Mouse (Mus musculus): Measurements from ENCODE around the gene Pcx. TPM values are rescaled to one million over a fixed set of nuclear protein-coding genes. Genes with fewer than 3 reads are reported as not detected.

Pcx gene
- polyA plus RNA-seq, 1 experiment from 2014 or later, result 28.9 TPM

DNA sequence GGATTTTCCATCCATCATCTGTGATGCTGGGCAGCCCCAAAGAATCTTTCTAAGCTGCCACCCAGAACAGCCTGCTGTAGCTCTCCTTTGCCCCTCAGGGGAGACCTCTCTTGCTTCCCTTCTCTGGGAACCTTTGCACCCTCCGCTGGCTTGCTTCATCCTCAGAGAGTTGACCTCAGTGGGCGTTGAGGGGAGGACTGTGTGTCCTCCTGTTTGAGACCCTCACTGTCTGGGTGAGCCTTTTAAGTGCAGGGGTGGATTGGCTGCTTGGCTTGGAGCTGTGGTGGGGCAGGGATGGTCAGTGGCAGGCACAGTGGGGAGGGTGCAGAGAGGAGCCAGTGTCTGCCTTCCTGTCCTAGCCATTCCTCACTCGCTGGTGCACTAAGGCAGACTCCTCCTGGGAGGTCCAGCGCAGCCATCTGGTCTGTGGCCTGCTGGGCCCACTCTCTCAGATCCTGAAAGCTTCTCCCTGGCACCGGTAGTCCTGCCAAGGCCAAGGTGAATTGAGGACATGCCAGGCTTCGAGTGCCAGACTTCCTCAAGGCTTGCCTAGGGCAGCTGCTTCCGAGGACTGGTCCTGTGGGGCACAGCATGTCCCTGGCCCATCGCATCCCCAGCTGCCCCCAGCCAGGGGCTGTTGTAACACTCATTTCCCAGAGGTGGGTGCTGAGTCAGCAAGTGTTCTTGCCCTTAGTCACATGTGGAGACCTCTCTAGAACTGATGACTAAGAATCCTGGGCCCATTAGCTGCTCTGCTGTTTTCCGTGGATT lies 17.6 kb upstream of the Pcx start:
- ATAC-seq (ENCODE audit: low FRiP score, low TSS enrichment) (no peak), DNase-seq (ENCODE audit: low spot score) (no peak)
- WGBS, result 56% methylated on average over 9 of the region's 9 CpGs
- no peak overlapping the region for H3K4me3 ChIP-seq (ENCODE audit: low read depth, low read length)
- H3K9me3 ChIP-seq (ENCODE audit: control insufficient read depth, low read length), result no peaks in the 10 kb centered on the region
- peak overlapping the region; percentile 14; the same call in 1 of the 2 replicates for H3K9ac ChIP-seq (ENCODE audit: low read length)
- H3K4me1 ChIP-seq (replicated peaks; ENCODE audit: control insufficient read depth, insufficient read depth), result peaks cover 2% of the 10 kb centered on the region; the same call in 1 of the 2 replicates
- no peak overlapping the region for H3K27ac ChIP-seq (replicated peaks)
- TF ChIP-seq CTCF (IDR thresholded peaks at IDR 0.05; ENCODE audit: low read depth) (no peak), EP300 (optimal IDR thresholded peaks at IDR 0.05) (no peak)
- H3K36me3 ChIP-seq (ENCODE audit: control insufficient read depth, insufficient read depth, low read length), result no peaks in the 10 kb centered on the region
- no peak overlapping the region for H3K4me2 ChIP-seq (replicated peaks; ENCODE audit: low read depth)
- no peaks in the 10 kb centered on the region for H3K27me3 ChIP-seq (ENCODE audit: control insufficient read depth, insufficient read depth, low read length)

- Histone ChIP-seq H3K27me3 (ENCODE audit: control insufficient read depth, insufficient read depth, low read length) (no peaks in the 10 kb centered on the region), H3K4me1 (replicated peaks; ENCODE audit: control insufficient read depth, insufficient read depth) (no peaks in the 10 kb centered on the region), H3K4me3 (ENCODE audit: low read depth, low read length) (no peak overlapping the region), H3K9me3 (ENCODE audit: control insufficient read depth, low read length) (no peaks in the 10 kb centered on the region), H3K9ac (ENCODE audit: low read length) (no peak overlapping the region), H3K27ac (replicated peaks) (no peak overlapping the region), H3K36me3 (ENCODE audit: control insufficient read depth, insufficient read depth, low read length) (no peaks in the 10 kb centered on the region), H3K4me2 (replicated peaks; ENCODE audit: low read depth) (no peak overlapping the region)
- ATAC-seq (ENCODE audit: low FRiP score, low TSS enrichment), result no peak
- TF ChIP-seq EP300 (optimal IDR thresholded peaks at IDR 0.05) (no peak), CTCF (IDR thresholded peaks at IDR 0.05; ENCODE audit: low read depth) (no peak)
- DNase-seq (ENCODE audit: low spot score), result no peak
- 82% methylated on average over 7 of the region's 7 CpGs for WGBS
These were observed 15.6 kb upstream of the Pcx start for GRCm38 (mm10) chr19:4494707-4495106.

DNA sequence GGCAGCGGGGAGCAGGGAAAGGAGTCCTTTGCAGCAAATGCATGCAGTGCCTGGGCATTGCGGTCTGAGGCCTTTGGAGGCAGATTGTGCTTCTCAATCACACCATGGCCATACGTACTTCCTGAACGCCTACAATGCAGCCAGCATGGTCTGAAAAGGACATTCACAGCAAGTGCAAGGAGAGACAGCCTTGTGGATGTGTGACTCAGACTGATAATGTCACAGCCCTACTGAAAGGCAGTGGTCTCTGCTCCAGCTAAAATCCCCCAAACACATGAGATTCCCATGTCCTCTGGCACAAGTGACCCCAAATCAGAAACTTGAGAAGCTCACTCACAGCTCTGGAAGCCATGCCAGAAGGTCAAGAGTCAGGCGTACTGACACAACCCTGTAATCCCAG lies 14.5 kb upstream of the Pcx start:
- 82% methylated on average over 5 of the region's 5 CpGs for WGBS
- DNase-seq (ENCODE audit: low spot score), result no peak
- no peak for ATAC-seq (ENCODE audit: low FRiP score, low TSS enrichment)
- Histone ChIP-seq H3K27me3 (ENCODE audit: control insufficient read depth, insufficient read depth, low read length) (no peaks in the 10 kb centered on the region), H3K27ac (replicated peaks) (no peak overlapping the region), H3K4me2 (replicated peaks; ENCODE audit: low read depth) (no peak overlapping the region), H3K9me3 (ENCODE audit: control insufficient read depth, low read length) (no peaks in the 10 kb centered on the region), H3K36me3 (ENCODE audit: control insufficient read depth, insufficient read depth, low read length) (no peaks in the 10 kb centered on the region), H3K4me3 (ENCODE audit: low read depth, low read length) (no peak overlapping the region), H3K4me1 (replicated peaks; ENCODE audit: control insufficient read depth, insufficient read depth) (no peaks in the 10 kb centered on the region), H3K9ac (ENCODE audit: low read length) (no peak overlapping the region)
- TF ChIP-seq CTCF (IDR thresholded peaks at IDR 0.05; ENCODE audit: low read depth) (no peak), EP300 (optimal IDR thresholded peaks at IDR 0.05) (no peak)

DNA sequence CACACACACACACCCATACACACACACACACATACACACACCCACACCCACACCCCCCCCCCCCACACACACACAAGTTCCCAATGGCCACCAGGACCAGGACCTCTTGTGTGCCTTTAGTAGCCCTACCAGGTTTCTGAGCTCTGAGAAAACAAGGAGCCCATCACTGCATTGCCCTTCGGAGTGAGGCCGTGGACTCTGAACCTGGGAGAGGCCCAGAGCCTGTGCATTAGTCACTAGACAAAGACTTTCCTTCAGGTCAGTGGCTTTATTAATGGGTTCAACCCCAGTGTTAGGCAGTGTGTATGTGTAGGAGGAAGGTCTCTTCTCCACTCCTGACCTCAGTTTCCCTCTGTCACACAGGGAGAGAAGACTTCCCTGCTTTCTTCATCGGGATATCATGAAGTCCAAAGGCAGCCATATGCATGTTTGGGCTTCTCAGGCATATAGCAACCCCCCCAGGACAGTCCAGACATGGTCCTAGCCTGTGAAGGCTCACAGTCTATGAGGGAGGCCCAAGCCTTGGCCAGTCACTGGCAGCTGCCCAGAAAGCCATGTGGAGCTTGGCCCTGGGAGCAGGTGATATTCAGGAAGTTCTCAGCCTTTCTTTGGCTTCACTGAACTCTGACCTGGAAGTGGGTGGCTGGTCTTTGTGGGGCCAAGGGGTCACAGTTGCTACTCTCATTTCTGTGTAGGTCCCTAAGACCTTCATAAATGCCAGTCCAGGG lies 13.6 kb upstream of the Pcx start:
- WGBS, result 77% methylated on average over 3 of the region's 3 CpGs
- Histone ChIP-seq H3K4me2 (replicated peaks; ENCODE audit: low read depth) (no peak overlapping the region), H3K9me3 (ENCODE audit: control insufficient read depth, low read length) (no peaks in the 10 kb centered on the region), H3K36me3 (ENCODE audit: control insufficient read depth, insufficient read depth, low read length) (no peaks in the 10 kb centered on the region), H3K4me1 (replicated peaks; ENCODE audit: control insufficient read depth, insufficient read depth) (no peaks in the 10 kb centered on the region), H3K27me3 (ENCODE audit: control insufficient read depth, insufficient read depth, low read length) (no peaks in the 10 kb centered on the region), H3K4me3 (ENCODE audit: low read depth, low read length) (no peak overlapping the region), H3K27ac (replicated peaks) (peak overlapping the region; percentile 76), H3K9ac (ENCODE audit: low read length) (no peak overlapping the region)
- no peak for TF ChIP-seq EP300 (optimal IDR thresholded peaks at IDR 0.05)
- no peak for TF ChIP-seq CTCF (IDR thresholded peaks at IDR 0.05; ENCODE audit: low read depth)
- peak; percentile 77 for DNase-seq (ENCODE audit: low spot score)
- ATAC-seq (ENCODE audit: low FRiP score, low TSS enrichment), result peak; percentile 89

DNA sequence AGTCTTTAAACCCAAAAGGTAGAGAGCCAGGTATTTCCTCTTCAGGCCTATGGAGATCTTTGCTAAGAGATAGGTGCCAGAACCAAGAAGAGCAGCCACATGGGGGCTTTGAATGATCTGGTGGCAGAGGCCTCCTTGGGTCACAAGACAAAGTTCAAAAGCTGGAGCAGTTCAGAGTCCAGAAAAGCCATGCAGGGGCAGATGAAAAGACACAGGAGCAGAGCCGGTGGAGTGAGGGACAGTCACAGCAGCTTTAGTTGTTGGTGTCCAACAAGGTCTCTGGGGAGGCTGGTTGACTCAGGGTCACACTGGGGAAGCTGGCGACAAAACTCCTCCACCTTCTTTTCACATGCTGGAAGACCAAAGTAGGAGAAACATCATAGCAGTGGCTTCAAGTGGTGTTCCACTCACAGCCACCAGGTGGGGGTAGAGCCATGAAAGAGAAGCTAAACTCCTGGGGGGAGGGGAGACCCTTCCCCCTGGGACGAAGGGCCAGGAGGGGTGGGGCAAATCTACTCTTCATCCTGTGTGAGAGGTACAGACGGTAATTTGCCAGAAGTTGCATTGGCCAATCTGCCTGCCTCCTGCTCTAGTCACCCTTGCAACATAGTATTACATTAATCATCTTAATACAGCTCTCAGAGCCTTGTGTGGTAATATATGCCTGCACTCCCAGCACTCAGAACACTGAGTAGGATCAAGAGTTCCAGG lies 12.9 kb upstream of the Pcx start:
- H3K9ac ChIP-seq (ENCODE audit: low read length), result no peak overlapping the region

More for the DNA sequence above, 12.9 kb upstream of the Pcx start:
- DNase-seq (ENCODE audit: low spot score) (peak; percentile 85), ATAC-seq (ENCODE audit: low FRiP score, low TSS enrichment) (peak; percentile 67)
- H3K4me3 ChIP-seq (ENCODE audit: low read depth, low read length), result no peak overlapping the region
- TF ChIP-seq CTCF (IDR thresholded peaks at IDR 0.05; ENCODE audit: low read depth) (peak; percentile 98), EP300 (optimal IDR thresholded peaks at IDR 0.05) (no peak)
- H3K27ac ChIP-seq (replicated peaks), result peak overlapping the region; percentile 76
- H3K36me3 ChIP-seq (ENCODE audit: control insufficient read depth, insufficient read depth, low read length), result no peaks in the 10 kb centered on the region
- no peaks in the 10 kb centered on the region for H3K4me1 ChIP-seq (replicated peaks; ENCODE audit: control insufficient read depth, insufficient read depth)
- H3K4me2 ChIP-seq (replicated peaks; ENCODE audit: low read depth), result no peak overlapping the region
- no peaks in the 10 kb centered on the region for H3K9me3 ChIP-seq (ENCODE audit: control insufficient read depth, low read length)
- no peaks in the 10 kb centered on the region for H3K27me3 ChIP-seq (ENCODE audit: control insufficient read depth, insufficient read depth, low read length)
- WGBS, result 3% methylated on average over 4 of the region's 4 CpGs

All from stomach, postnatal 0 days (tissue).